Comparison of ENCODE assay signal across 1 mouse cellular context in genomic region chr10:93541585-93541984, GRCm38 (mm10).
TF ChIP-seq lines count a peak whose summit lies in the region.

No protein-coding gene starts in this region.

TF ChIP-seq in MEL, 35 proteins besides CTCF, POLR2A, EP300 and RAD21 (continued from another document):
- TF ChIP-seq SIN3A (IDR thresholded peaks at IDR 0.05; ENCODE audit: low read length): peak; percentile 62; the same call in 1 of the 2 replicates
- TF ChIP-seq MAZ (IDR thresholded peaks at IDR 0.05; ENCODE audit: low read depth, low read length): no peak
- peak; percentile 75 for TF ChIP-seq ZNF384 (IDR thresholded peaks at IDR 0.05; ENCODE audit: low read depth, low read length)
